Mouse (Mus musculus) hindbrain, embryonic 10.5 days (tissue): ENCODE results near the gene P2rx7. TPM values are rescaled to one million over a fixed set of nuclear protein-coding genes. Genes with fewer than 3 reads are reported as not detected.
A peak's percentile ranks its signal among the peaks of the same experiment; 100 is the strongest.

ENCODE experiments used
- DNase-seq: peaks from one replicate; pipeline ENCODE4 v3.0.0-alpha.2; 2017; ENCODE audit warnings: low spot score
- H3K27ac ChIP-seq: fragments of 300-500 bp; sonication (generic); 2 replicates; pipeline ENCODE4 v1.5.1; 2016; ENCODE audit warnings: mild to moderate bottlenecking, moderate library complexity
- H3K27me3 ChIP-seq: fragments of 300-500 bp; sonication (generic); 2 replicates; pipeline ENCODE4 v1.6.1; 2016; ENCODE audit warnings: mild to moderate bottlenecking; ENCODE audit not compliant: poor library complexity, insufficient read depth, severe bottlenecking
- H3K36me3 ChIP-seq: fragments of 300-500 bp; sonication (generic); 2 replicates; pipeline ENCODE4 v1.6.1; 2016; ENCODE audit warnings: mild to moderate bottlenecking, moderate library complexity
- H3K4me1 ChIP-seq: fragments of 300-500 bp; sonication (generic); replicated peaks from 2 replicates; pipeline ENCODE4 v1.6.1; 2016; ENCODE audit warnings: mild to moderate bottlenecking
- H3K4me3 ChIP-seq: fragments of 300-500 bp; sonication (generic); 2 replicates; pipeline ENCODE4 v1.5.1; 2016; ENCODE audit warnings: mild to moderate bottlenecking, moderate library complexity
- H3K9me3 ChIP-seq: fragments of 300-500 bp; sonication (generic); 2 replicates; pipeline ENCODE4 v1.6.1; 2016; ENCODE audit warnings: mild to moderate bottlenecking, moderate library complexity
- WGBS: fragments of 180-500 bp; shearing (Covaris S2); methylation state at CpG from one replicate; pipeline ENCODE4 v1.1.7; 2016; 5-methylcytosine and 5-hydroxymethylcytosine counted together
- polyA plus RNA-seq: library from polyadenylated mRNA; unstranded; fragments of >200 nt; fragmentation: Nextera tagmentation; extraction: Ambion mirVana; gene quantifications from 2 replicates; pipeline ENCODE4 v1.2.1, GENCODE M21; 2016

Gene P2rx7
- polyA plus RNA-seq, 1 experiment from 2014 or later: 2.1 TPM

DNA sequence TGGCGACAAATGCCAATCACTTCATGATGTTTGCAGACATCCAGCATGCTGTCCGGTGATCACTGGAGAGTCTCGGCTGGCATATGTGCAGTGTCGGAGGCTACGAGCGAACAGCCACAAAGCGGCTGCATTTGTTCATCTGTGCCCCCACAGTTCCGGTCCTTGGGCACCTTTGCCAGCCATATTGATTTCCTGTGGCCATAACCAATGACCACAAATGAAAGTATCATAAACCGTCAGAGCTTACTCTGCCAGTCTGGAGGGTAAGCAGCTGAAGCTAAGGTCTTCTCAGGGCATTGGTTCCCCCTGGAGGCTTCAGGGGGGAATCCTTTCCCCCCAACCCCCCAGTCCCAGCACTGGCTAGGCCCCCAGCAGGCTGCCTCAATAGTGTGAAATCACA is 34.3 kb downstream of the P2rx7 start:
- 91% methylated on average over 9 of the region's 9 CpGs for whole genome bisulfite sequencing
- no peaks in the 10 kb centered on the region for H3K36me3 ChIP-seq
- DNase-seq: no peak
- H3K4me3 ChIP-seq: no peak overlapping the region
- no peaks in the 10 kb centered on the region for H3K4me1 ChIP-seq
- no peaks in the 10 kb centered on the region for H3K9me3 ChIP-seq
- H3K27me3 ChIP-seq: no peaks in the 10 kb centered on the region
- no peak overlapping the region for H3K27ac ChIP-seq

DNA sequence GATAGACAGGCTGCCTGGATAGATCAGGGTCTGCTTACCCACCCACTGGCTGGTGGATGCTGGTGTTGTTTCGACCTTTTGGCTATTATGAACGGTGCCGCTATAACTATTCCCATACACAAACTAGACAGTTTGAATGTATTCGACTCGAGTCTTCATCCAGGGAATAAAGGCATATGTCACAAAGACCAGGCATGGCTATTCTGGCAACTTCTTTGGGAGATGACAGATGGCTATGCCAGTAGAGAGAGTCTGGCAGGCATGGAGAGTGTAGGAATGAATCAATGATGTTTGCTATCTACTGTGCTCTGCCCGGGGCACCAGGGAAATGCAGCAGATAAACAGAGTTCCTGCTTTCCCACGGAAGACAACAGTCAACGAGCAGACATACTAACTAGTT is 36.2 kb downstream of the P2rx7 start:
- no peak for DNase-seq
- Histone ChIP-seq H3K4me1 (no peaks in the 10 kb centered on the region), H3K4me3 (no peak overlapping the region), H3K27me3 (no peaks in the 10 kb centered on the region), H3K9me3 (no peaks in the 10 kb centered on the region), H3K27ac (no peak overlapping the region), H3K36me3 (no peaks in the 10 kb centered on the region)
- 85% methylated on average over 8 of the region's 8 CpGs for WGBS

DNA sequence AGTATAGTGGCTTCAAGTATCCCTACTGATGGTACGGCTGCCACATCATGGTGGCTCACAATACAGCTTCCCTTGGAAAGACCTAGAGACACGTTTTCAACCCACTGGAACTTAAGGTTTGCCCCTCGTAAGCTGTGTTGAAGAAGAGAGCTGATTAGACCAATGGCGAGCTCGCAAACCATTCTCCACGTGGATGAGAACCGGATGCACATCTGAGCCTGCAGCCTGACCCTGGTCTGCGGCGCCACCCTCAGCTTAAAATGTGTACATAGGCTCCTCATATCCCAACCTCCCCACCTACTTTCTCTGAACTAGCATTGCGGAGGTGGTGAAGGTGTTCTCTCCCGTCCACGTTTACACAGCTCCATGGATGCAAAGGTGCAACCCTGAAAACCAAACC is 37.6 kb downstream of the P2rx7 start:
- H3K9me3 ChIP-seq: no peaks in the 10 kb centered on the region
- whole genome bisulfite sequencing: 86% methylated on average over 12 of the region's 12 CpGs

DNA sequence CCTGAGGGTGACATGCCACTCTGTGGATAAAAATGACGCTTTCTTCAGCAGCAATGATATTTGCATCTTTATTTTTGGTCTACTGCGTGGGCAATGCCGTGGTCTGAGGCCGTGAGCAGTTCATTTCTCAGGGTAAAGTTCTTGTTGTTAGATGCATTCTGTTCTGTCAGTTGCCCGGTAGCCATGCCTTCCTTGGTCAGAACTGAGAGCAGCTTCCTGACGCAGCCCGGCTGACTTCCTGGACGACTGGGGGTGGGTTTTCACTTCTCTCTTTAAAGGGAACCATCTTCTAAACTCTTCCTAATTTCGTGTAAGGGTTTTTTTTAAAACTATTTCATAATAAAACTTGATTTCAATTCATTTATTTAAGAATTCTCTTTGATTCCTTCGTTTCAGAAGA is 40.2 kb downstream of the P2rx7 start:
- Histone ChIP-seq H3K4me3 (no peak overlapping the region), H3K27ac (no peak overlapping the region), H3K4me1 (no peaks in the 10 kb centered on the region), H3K36me3 (no peaks in the 10 kb centered on the region), H3K9me3 (no peaks in the 10 kb centered on the region), H3K27me3 (no peaks in the 10 kb centered on the region)
- 84% methylated on average over 10 of the region's 10 CpGs for whole genome bisulfite sequencing
- no peak for DNase-seq

More for the DNA sequence above, 37.6 kb downstream of the P2rx7 start:
- H3K27me3 ChIP-seq: no peaks in the 10 kb centered on the region
- no peak for DNase-seq
- H3K4me1 ChIP-seq: no peaks in the 10 kb centered on the region
- no peaks in the 10 kb centered on the region for H3K36me3 ChIP-seq
- H3K4me3 ChIP-seq: no peak overlapping the region
- H3K27ac ChIP-seq: no peak overlapping the region

DNA sequence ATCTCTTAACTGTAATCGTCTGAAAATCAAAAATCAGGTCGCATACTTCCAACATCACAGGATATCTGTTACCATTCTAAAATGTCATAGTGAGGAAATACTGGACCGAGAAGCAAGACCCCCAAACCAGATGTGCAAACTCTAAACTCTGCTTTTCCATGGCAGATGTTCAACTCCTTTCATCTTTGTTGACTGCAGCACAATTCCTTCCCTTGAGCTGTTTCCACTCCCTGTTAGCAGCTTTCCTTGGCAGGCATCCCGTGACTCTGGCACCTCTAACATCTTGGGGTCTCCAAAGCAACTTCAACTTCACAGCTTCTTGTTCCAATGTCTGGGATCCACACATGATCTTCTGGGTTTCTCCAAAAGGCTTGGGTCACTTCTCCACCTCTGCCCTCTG is 43.7 kb downstream of the P2rx7 start:
- no peaks in the 10 kb centered on the region for H3K27me3 ChIP-seq
- no peak for DNase-seq
- no peaks in the 10 kb centered on the region for H3K36me3 ChIP-seq
- no peaks in the 10 kb centered on the region for H3K9me3 ChIP-seq
- WGBS: 88% methylated on average over 4 of the region's 4 CpGs
- H3K4me3 ChIP-seq: no peak overlapping the region
- H3K27ac ChIP-seq: no peak overlapping the region
- H3K4me1 ChIP-seq: peaks cover 11% of the 10 kb centered on the region

DNA sequence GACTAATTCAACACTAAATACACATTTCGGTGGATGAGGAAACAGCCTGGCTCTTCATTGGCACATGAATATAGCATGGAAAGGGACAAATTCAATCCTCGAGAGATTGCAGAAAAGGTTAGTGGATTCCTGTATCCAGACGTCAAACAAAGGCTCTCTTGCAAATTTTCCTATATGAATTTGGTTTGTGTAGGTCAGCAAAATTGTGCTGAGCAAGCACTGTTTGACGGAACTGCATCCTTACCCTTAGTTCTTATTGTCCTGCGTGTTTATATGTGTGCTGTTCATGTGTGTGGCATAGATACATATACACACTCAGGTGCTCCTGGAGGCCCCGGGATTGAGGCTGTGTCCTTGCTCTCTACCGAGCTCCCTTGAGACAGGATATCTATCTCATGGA is 45.4 kb downstream of the P2rx7 start:
- Histone ChIP-seq H3K4me1 (peaks cover 26% of the 10 kb centered on the region), H3K36me3 (no peaks in the 10 kb centered on the region), H3K9me3 (no peaks in the 10 kb centered on the region), H3K27me3 (no peaks in the 10 kb centered on the region), H3K27ac (no peak overlapping the region), H3K4me3 (no peak overlapping the region)
- WGBS: 91% methylated on average over 7 of the region's 7 CpGs
- DNase-seq: no peak

DNA sequence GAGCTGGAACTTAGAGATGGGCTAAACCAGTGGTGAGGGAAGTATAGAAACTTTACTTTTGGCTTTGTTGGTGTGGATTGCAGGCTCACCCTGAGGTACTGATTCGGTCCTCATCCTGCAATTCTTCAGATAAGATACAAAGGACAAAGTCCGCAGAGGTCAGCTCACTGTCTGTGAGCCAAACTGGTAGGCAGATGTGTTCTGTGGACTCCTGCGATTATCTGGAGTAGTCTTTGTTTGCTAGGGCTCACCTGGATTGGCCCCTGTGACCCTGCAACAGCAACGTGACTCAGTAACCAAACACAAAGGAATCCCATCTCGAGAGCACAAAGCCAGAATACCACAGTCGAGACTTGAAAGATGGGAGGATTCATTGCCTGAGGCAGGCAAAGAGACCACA is 46.8 kb downstream of the P2rx7 start:
- Histone ChIP-seq H3K27ac (no peak overlapping the region), H3K4me1 (peaks cover 26% of the 10 kb centered on the region), H3K4me3 (no peak overlapping the region), H3K36me3 (no peaks in the 10 kb centered on the region), H3K9me3 (no peaks in the 10 kb centered on the region), H3K27me3 (no peaks in the 10 kb centered on the region)
- DNase-seq: no peak
- WGBS: 50% methylated on average over 6 of the region's 6 CpGs

DNA sequence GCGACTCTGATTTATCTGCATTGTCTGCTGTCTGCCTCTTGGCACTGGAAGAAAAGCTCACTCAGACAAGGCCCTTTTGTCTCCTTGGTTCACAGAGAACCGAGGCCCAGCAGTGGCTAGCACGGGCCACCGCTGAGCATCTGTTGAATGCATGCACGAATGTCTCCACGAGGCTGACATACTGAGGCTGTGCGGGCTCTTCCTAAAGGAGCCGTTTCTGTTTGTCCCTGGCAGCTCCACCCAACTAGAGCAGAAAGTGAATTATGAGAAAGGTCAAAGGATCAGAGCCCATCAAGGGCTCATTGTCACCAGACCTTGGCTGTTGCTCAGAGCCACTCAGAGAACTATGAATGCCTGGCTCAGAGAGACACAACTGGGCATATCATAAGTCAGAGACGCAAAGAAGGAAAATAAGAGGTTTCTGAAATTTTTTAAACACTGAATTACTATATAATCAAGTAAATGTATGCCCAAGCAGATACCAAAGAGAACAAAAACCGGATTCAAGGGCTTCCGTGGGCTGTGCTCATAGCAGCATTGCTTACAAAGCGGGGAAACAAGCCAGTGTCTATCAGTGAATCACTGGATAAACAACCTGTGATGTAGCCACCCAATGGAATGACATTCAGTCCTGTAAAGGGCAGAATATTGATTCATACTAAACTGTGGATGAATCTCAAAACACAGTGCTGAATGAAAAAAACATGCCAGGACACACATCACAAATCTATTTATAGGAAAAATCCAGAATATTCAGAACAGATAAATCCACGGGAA is 49.9 kb downstream of the P2rx7 start:
- DNase-seq: peak; percentile 80
- H3K4me3 ChIP-seq: no peak overlapping the region
- H3K9me3 ChIP-seq: no peaks in the 10 kb centered on the region
- no peaks in the 10 kb centered on the region for H3K36me3 ChIP-seq
- peaks cover 26% of the 10 kb centered on the region for H3K4me1 ChIP-seq
- H3K27ac ChIP-seq: peak overlapping the region; percentile 85
- H3K27me3 ChIP-seq: no peaks in the 10 kb centered on the region
- 31% methylated on average over 13 of the region's 13 CpGs for WGBS

DNA sequence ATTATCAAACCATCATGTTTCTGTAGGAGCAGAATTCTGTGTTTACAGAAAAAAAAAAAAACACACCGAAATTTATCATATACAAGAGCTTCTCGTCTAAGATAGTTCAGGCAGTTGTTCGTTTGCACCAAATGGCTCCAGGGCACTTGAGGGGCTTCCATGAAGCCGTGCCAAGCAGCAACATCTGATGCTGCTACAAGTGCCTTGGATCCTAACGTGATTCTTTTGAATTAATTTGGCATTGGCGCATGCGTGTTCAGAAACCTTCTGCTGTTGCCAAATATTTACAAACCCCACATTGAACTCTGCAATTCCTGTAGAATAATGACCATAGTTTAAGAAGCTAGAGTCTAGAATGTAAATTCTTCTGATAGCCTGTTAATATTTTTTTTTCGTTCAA is 51.8 kb downstream of the P2rx7 start:
- peaks cover 25% of the 10 kb centered on the region for H3K4me1 ChIP-seq
- no peak overlapping the region for H3K27ac ChIP-seq
- H3K9me3 ChIP-seq: no peaks in the 10 kb centered on the region
- WGBS: 90% methylated on average over 8 of the region's 8 CpGs
- no peak for DNase-seq
- no peaks in the 10 kb centered on the region for H3K27me3 ChIP-seq
- no peak overlapping the region for H3K4me3 ChIP-seq
- no peaks in the 10 kb centered on the region for H3K36me3 ChIP-seq

DNA sequence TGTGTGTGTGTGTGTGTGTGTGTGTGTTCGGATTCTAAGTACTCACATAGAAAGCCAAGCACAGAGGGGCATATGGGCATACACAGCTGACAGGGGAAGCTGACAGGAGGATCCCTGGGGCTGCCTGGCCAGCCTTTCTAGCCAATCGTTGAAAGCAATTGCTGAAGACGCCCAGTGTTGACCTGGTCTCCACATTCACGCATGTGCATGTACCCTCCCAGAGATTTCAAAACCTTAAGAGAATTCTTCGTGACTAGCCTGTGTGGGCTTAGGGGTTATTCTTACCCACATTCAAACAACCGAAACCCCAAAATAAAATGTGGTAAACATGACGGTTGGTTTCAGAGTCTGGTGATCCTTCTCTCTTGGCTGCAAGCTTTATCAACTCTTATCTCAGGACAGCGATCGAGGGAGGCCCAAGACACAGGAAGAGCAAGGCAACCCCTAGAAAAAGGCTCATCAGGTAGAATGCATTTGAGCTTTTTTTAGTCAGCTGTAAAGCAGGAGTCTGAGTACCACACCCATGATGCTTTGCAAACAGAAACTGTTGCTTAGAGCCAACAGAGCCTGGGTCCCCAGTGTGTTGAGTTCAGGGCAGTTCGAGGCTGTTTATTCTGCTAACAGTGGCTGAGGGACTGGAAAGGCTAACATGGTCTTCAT is 54.5 kb downstream of the P2rx7 start:
- WGBS: 91% methylated on average over 10 of the region's 10 CpGs
- H3K4me3 ChIP-seq: no peak overlapping the region

DNA sequence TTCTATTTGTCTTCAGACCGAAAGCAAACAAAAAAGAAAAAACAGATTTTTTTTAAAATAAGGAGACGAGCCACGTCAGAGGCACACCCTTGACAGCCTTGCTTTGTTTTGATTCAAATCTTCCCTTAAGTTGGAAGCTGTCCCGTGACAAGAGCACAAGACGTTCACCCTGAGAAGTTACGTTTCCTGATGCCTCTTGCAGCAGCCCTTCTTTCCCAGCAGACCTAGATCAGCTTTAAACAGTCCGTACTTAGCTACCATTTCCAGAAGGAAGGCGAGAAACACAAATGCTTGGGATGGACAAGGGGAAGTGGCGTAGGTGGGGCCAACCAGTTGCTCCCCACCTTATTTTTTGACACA is 55.0 kb downstream of the P2rx7 start:
- no peak overlapping the region for H3K27ac ChIP-seq
- H3K4me1 ChIP-seq: peaks cover 2% of the 10 kb centered on the region
- no peaks in the 10 kb centered on the region for H3K36me3 ChIP-seq
- H3K27me3 ChIP-seq: no peaks in the 10 kb centered on the region
- DNase-seq: no peak
- no peaks in the 10 kb centered on the region for H3K9me3 ChIP-seq
- 84% methylated on average over 9 of the region's 9 CpGs for WGBS
- no peak overlapping the region for H3K4me3 ChIP-seq

More for the DNA sequence above, 54.5 kb downstream of the P2rx7 start:
- no peaks in the 10 kb centered on the region for H3K27me3 ChIP-seq
- DNase-seq: no peak
- no peaks in the 10 kb centered on the region for H3K9me3 ChIP-seq
- H3K4me1 ChIP-seq: peaks cover 7% of the 10 kb centered on the region
- H3K27ac ChIP-seq: no peak overlapping the region
- H3K36me3 ChIP-seq: no peaks in the 10 kb centered on the region

DNA sequence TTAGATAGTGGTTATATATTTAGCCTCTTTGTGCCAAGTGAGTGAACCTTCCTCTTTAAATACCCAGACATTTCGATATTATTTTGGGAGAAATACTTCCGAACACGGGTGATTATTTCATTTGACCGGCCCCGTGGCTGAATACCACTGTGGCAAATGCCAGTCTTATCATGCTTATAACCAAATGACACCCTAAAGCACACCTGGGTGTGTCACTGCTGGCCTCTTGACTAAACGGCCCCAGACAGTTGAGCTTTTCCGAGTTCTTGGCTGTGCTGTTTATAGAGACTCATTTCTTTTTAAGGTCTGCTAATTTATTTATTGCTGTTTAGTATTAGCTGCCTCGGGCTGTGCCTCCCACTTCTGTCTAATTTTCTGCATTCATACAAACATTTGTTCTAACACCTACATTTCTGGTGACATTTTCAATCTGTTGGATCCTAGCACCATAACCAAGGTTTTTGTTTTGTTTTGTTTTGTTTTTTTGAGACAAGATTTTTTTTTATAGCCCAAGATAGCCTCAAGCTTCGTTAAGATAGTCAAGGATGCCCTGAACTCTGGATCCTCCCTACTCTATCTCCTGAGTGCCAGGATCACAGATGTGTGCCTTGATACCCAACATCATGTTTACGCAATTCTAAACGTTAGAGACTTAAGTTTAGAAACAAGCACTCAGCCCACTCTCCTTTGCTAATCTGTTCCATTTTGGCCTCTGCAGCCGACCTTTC is 56.6 kb downstream of the P2rx7 start:
- H3K36me3 ChIP-seq: no peaks in the 10 kb centered on the region
- no peak for DNase-seq
- 90% methylated on average over 12 of the region's 12 CpGs for WGBS
- no peak overlapping the region for H3K4me3 ChIP-seq
- no peak overlapping the region for H3K27ac ChIP-seq
- no peaks in the 10 kb centered on the region for H3K4me1 ChIP-seq
- H3K9me3 ChIP-seq: no peaks in the 10 kb centered on the region
- no peaks in the 10 kb centered on the region for H3K27me3 ChIP-seq

DNA sequence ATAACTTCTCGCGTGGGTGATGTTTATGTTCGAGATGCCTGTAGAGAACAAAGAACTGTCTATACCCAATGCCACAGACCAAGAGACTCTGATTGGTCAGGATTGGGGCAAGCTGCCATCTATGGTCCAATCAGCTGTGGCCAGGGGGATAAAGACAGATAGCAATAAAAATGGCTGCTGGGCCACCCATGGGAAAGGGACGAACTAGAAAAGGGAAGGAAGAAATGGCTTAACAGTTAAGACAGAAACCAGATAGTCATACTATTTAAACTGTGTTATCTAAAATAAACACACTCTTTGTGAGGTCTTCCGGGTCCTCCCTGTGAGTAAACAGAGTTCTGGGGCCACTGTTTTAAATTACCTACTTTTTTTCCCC is 57.1 kb downstream of the P2rx7 start:
- no peaks in the 10 kb centered on the region for H3K36me3 ChIP-seq
- H3K4me3 ChIP-seq: no peak overlapping the region
- H3K4me1 ChIP-seq: no peaks in the 10 kb centered on the region
- no peak for DNase-seq
- 70% methylated on average over 5 of the region's 5 CpGs for WGBS
- no peaks in the 10 kb centered on the region for H3K27me3 ChIP-seq
- H3K9me3 ChIP-seq: no peaks in the 10 kb centered on the region
- H3K27ac ChIP-seq: no peak overlapping the region
